Mouse (Mus musculus) megakaryocyte progenitor cell, adult 5-6 weeks (primary cell): ENCODE data around the gene Usp31. TPM values are rescaled to one million over a fixed set of nuclear protein-coding genes. Genes with fewer than 3 reads are reported as not detected.

Experiments used
- ATAC-seq: replicated peaks from 2 replicates; pipeline ENCODE4 v1.8.0; 2016; ENCODE audit warnings: mild to moderate bottlenecking, moderate TSS enrichment, inconsistent platforms; ENCODE audit not compliant: poor library complexity
- total RNA-seq, 2 experiments: library from RNA; stranded (forward) in 1 of 2; stranded (reverse) in 1 of 2; fragments of 157-497, 149-512 nt in 1 of 2; fragments of 200-1000 nt in 1 of 2; gene quantifications; 2 replicates each; pipeline versions ENCODE4 v1.2.3 to v1.2.4; 2015 to 2017

The Usp31 gene
- total RNA-seq, 2 experiments from 2014 or later = 7.7 to 11.4 TPM

DNA sequence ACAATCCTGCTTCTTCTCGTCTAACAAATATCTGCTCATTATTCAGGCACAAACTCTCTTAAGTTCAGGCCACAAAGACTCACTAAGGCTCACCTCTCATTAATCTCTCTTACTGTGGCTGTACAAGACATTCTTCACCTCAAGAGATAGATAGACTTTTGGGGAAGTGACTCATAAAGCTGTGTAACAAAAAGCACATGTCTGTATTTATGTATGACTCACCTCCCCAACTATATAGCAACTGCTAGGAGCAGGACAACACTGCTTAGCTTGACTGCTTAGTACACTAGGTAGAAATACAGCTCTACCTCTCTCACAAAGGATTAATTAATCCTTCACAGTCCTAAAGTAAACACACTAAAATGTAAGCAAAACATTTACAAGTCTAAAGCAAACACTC lies 46.3 kb downstream of the Usp31 start:
- 0 out of 2 replicates have a peak, but pooled peaks have one; percentile 37 for ATAC-seq

DNA sequence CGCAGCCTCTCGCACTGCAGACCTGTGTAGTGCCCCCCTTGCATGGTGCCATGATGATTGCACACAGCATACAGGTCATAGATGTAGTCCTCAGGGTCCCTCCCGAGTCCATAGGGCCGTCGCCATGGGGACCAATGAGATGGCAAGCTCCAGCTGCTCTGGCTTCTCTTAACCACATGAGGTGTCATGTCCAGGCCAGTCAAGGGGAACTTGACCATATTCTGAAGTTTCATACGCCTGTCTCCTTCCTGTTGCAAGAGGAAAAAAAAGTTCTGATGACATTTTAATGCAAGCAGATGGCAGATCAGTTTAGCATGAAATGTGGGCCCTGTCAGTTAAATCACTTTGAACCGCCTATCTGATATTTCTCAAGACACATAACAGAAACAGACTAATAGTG lies 48.2 kb downstream of the Usp31 start:
- peak; percentile 72 for ATAC-seq

DNA sequence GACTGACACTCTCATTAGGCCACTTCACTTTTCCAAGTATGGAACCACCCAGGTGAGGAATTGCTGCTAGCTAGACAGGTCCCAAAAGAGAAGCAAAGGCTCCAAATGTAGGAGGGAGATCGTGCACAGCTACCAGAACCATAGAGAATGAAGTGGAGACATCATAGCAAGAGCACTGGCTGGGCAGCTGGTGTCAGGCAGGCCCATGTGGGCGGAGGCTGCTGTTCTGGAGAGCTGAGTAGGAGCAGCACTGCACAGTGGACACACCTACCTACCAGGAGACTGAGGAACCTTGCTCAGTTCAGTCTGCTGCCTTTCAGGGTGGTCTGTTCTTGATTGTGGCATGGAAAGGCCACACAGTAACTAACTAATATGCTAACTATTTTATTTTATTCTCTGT lies 52.4 kb downstream of the Usp31 start:
- ATAC-seq = no peak

DNA sequence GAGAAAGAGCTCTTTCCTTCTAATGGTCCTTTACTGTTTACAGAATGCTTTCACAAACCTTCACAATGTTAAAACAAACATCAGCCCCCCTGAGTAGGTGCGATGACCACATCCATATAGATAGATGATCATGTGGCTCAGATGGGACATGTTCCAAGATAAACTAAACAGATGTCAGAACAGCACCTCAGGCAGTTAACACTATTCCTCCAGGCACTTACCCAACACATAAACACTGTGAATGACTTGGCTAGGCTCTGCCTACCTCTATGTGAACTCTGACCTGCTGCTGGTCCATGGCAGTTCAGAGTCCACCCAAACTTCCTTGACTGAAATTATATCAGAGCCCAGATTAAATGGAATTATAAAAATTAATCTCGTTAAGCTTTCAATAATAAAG lies 54.4 kb downstream of the Usp31 start:
- ATAC-seq = no peak

DNA sequence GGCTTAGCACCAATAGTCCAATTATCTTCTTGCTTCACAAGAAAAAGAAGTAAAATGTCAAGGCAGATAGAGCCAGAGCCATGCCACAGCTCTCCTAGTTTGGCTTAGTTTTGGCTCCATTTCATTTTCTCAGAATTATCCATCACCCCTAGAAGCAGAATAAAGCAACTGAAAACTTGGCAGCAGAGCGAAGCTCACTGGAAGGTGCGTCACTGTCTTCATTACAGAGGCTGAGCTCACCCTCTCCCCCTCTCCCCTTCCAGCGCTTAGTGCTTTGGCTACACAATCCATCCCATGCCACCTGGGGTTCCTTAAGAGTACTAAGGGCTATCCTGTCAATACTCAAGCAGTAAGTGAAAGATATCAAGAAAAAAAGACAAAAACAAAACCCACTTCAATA lies 56.3 kb downstream of the Usp31 start:
- no peak for ATAC-seq

DNA sequence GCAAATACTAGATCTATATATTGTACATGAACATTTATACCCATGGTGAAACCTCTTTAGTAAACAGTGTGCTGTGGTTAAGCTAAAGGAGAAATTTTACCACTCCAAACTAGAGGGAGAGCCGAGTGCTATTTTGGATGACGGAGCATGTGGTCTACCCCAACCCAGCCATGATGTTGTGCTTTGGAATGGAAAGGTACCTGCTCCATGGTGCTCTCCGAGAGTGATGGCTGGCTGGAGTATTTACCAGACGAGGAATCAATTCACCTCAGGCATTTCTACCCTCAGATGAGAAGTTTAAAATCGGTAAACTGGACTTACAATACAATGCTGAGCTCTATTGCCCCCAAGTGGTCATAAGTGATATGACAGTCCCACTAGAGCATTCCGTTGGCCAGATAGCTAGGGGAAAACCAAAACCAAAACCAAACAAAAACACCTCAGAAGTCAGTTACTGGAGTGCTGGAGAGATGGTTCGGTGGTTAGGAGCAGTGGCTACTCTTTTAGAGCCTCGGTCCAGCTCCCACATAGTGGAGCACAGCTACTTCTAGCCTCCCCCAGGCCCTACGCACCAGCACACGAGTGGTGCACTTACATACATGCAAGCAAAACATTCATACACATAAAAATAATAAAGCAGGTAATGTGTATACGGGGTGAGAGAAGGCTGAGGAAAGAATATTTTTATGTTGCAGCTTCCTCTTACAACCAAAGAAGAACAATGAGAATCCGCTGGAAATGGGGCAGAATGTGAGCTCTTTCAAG lies 65.9 kb downstream of the Usp31 start:
- ATAC-seq = peak; percentile 88

DNA sequence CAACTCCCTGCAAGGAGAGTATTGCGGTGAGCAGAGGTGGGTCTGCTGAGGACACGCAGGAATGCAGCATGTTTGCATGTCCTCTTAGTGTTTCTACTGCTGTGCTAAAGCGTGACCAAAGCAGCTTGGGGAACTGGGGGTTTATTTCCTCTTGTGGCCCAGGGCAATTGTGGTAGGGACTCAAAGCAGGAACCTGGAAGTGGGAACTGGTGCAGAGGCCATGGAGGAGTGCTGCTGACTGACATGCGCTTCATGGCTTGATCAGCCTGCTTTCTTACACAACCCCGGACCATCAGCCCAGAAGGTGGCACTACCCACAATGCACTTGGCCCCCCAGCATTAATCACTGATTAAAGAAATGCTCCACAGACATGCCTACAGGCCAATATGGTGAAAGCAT lies 70.3 kb downstream of the Usp31 start:
- ATAC-seq = peak; percentile 58

DNA sequence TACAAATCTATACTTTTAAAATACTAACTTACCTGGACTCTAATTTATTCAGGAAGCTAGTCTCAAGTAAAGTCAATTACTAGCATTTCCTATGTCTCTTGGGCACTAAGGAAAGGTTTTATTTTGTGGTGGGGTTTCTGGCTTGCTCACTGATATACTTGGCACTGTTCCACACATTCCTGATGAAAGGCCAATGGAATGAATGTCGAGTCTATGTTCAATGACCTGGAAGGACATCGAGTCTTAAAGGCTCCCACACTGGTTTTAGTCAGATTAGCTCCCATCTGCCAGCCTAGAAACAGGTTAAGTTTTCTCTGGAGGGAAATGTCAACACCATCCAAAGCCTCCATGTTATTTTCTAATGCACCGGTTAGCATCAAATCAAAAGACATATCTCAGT lies 72.8 kb downstream of the Usp31 start:
- ATAC-seq = no peak

DNA sequence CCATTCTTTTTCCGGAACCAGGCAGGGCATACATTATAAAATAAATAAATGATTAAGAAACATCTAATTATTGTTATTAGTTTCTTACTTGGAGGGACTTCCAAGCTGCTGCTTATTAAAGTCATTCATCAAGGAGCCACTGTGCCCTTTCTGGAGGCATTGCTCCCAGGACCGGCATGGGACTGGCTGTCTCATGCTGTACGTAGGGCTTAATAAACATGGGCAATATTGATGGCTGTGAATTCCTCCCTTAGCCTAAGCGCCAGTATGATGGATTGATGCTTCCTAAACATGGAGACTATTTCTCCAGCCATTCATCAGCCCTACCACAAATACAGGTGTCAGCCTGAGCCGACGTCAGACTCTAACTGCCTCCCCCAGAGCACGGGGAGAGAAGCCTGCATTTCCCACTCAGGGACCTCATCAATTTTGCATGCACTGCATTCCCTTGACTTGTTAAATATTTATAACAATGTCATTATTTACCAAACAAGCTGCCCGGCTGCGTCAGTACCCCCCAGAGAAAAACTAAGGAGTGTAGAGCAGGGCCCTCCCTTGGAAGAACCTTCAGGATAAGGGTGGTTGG lies 84.1 kb downstream of the Usp31 start:
- no peak for ATAC-seq

DNA sequence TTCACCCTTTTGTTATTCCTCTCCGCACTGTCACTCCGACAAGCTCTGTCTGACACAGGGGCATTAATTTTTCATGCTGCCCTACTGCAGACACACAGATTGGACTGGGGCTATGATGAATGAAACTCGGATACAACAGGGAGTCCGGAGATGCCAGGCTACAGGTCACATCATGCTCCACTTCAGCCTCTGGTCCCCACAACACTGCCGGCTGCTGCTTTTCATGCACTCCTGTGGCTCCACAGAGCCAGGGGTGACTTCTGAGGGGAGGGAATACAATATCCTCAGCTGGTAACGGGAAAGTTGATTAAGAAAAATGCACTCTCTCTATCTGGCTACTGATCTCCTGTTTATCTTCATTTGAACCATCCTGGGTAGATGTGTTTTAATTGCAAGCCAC lies 84.6 kb downstream of the Usp31 start:
- ATAC-seq = no peak

DNA sequence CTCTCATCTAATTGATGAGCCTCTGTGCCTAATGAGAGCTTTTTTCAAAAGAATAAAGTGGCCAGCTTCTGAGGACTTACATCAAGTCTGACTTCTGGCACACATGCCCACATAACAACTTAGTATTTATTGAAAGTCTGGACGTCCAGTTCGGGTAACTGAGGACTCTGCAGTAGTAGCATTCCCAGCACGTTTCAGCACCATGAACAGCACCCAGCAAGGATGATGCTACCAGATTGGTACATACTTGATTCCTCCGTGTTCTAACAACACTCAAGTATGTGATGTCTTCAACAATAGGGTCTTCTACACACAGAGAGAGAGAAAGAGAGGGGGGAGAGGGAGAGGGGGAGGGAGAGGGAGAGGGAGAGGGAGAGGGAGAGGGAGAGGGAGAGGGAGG lies 105.4 kb downstream of the Usp31 start:
- no peak for ATAC-seq

DNA sequence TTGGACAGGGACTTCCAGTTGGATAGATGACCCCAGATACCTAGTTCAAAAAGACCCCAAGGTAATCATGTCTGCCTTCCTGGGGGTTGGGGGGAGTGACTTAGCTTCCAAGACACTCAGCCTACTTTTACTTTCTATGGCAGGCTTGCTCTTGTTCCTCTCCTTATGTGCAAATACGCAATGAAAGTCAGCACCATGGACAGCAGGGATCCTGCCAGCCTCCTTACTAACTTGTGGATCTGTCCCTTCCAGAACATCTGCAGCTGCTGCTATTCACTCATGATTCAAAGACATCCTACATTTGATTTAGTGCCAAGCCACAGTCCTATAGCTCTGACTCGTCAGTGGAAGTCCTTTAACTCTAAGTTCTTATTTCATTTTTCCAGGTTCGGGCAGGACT lies 110.7 kb downstream of the Usp31 start:
- ATAC-seq = peak; percentile 58

DNA sequence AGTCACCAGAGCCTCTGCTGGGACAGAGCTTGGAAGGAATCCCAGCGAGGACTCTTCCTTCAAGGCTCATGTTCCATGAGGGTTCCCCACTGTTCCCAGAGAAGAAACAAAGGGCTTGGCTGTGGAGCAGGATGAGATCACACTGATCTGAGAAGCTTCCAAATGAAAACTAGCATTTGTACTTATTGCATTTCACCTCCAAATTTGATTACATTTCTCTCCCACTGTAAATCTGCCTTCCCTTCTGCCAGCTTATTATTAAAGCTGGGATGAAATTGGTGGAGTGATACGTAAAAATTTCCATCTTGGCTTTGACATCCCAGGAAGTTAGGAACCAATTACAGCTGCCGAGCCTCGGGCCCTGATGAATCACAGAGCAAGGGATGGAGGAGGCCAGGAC lies 111.6 kb downstream of the Usp31 start:
- ATAC-seq = no peak

DNA sequence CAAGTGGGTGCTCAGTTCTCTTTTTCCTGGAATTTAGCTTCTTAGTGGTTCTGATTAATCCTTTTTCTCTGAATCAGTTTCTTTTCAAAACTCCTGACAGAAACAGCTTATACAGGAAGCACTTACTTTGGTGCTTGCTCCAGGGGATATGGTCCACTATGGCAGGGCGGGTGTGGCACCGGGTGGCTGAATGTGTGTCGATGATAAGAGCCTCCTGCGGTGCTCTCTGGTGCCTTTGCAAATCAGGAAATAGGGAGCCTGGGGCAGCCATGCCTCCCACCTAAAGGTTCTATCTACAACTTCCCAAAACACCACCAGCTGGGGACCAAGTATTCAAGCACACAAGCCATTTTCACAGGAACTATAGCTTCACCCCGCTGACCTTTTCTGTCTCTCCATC lies 112.0 kb downstream of the Usp31 start:
- ATAC-seq = peak; percentile 55

DNA sequence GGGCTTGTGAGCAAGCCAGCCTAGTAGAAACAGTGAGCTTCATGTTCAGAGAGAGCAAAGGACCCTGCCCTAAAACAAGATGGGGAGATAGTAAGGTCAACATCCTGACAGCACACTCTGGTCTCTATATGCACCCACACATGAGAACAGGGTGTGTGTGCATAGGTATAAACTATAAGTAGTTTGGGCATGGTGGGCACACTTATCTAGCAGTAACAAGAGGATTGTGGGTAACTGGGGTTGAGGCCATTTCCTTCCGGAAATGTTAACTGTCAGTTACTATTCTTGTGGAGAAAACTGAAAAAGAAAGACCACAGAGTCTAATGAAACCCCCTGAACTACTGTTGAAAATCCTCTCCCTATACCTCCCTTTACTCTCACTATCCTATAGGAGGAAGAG lies 112.4 kb downstream of the Usp31 start:
- no peak for ATAC-seq

Other genes starting within 250 kb of the Usp31 start
- not detected in 2 replicates for gene Scnn1g, start 27.2 kb upstream of the Usp31 start, total RNA-seq (2015)
- not detected in 2 replicates for gene Scnn1g, start 27.2 kb upstream of the Usp31 start, total RNA-seq (2017)
- gene Scnn1b, start 157.8 kb upstream of the Usp31 start, total RNA-seq (2015) = not detected in 2 replicates
- not detected in 2 replicates for gene Scnn1b, start 157.8 kb upstream of the Usp31 start, total RNA-seq (2017)